Mouse (Mus musculus) cerebellum, adult 9-11 months (tissue): ENCODE results near the gene Gp9.

Experiments used
- DNase-seq: peaks from one replicate; pipeline ENCODE4 v3.0.0; 2022

Gene Gp9

DNA sequence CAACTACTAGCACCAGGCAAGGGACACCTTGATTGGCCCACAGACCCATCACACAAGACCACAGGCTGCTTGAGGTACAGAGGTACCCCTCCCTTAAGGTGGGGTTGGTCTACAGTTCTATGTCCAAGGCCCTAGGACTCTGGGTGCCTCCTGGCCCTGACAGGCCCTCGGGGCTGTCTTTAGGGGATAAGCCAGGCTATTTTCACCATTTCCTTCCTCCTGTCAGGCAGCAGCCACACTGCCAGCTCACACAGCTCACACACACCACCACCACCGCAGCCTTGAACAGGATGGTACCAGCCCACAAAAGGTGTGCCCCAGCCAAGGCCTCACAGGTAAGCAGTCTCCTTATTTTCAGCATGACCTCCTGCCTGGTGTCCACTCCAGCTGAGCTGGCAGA is at the start of gene Gp9:
Gp9 (plus strand) TSS at position 231 of the 400 bp plus-strand sequence.
- DNase-seq, result no peak

DNA sequence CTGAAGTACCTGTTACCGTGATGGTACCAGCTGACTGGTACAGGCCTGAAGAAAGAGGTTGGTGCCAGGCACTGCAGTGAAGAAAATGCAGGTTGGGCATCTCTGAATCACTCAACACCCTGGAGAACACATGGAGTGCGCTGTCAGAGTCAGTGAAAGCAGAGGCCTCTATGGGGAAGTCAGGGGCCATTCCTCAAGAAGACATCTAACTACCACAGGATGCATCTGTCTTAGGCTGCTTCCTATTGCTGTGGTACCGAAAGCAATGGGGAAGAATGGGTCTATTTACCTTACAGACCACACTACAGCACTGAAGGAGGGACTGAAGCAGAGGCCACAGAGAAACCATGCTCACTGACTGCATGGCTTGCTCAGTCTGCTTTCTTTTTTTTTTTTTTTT is 49.8 kb upstream of the Gp9 start:
- no peak for DNase-seq

DNA sequence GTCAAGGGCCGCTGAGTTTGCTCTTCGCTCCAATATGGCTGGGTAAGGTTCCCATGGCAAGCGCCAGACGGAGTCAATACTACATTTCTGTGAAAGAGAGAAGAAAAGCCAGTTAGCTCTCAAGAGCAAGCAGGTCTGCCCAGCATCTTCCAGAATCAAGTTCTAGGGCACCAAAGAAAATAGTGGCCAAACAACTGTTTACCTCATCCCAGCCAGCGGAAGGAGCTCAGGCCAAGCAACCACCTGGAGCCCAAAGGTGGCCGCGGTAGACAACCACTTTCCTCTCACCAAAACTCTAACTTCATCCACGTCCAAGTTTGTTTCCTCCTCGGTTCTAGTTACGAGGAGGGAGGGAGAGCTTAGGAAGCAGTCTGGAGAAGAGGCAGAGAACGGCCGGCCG is 47.7 kb upstream of the Gp9 start:
- no peak for DNase-seq

DNA sequence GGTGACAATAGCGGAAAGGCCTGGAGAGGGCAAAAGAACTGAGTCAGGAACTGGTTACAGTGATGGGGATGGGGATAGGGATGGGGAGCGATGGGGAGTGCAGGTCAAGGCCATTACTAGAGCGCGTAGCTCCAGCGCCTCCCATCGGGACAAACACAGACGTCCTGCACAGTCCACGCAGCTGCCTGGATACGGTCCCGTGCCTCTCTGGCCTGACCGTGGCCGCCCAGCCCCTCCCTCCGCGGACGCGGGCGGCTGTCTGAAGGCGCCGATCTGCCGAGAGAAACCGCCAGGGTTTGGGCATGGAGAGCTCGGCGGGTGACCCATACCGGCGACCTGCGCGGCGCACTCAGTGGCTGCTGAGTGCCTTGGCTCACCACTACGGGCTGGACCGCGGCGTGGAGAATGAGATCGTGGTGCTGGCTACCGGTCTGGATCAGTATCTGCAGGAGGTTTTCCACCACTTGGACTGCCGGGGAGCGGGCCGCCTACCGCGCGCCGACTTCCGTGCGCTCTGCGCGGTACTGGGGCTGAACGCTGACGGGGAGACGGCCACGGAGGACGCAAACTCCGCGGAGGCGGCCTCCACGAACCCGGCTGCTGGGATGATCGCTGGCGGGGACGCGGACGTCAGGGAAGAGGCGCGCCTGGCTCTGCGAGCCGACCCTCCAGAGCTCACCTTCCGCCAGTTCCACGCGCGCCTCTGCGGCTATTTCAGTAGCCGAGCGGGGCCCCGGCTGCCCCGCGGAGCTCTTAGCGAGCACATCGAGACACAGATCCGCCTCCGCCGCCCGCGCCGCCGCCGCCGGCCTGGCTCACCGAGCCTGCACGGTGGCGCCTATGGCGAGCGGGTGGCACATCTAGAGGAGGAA is 47.0 kb upstream of the Gp9 start, which contains the start of gene Efcc1:
Efcc1 (plus strand) TSS at position 279 of the 872 bp plus-strand sequence.
- DNase-seq, result no peak

DNA sequence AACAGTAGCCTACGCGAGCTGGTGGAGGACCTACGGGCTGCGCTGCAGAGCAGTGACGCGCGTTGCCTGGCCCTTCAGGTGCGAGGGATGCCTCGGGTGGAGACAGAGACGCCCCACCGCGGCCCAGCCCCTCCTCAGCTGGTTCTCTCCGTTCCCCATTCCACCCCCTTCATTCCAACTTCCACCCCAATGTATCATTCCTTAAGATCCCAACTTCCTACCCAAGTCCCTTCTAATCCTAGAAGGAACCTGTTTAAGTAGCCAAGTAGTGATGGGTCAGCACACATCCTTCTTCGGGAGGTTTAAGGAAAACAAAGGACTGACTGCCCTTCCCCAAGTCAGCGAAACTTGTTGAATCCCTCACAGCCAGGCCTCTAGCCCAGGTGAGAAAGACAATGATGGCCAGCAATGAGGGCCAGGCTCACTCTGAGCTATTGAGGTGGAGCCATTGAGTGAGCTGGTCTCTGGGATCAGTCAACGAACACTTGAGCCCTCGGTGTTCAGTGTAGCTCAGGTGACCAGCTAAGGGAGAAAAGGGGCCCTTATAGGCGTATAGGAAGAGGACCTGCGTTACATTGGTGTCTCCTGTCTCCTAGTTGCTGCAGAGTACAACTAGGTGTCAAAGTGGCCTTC is 46.3 kb upstream of the Gp9 start:
- no peak for DNase-seq

DNA sequence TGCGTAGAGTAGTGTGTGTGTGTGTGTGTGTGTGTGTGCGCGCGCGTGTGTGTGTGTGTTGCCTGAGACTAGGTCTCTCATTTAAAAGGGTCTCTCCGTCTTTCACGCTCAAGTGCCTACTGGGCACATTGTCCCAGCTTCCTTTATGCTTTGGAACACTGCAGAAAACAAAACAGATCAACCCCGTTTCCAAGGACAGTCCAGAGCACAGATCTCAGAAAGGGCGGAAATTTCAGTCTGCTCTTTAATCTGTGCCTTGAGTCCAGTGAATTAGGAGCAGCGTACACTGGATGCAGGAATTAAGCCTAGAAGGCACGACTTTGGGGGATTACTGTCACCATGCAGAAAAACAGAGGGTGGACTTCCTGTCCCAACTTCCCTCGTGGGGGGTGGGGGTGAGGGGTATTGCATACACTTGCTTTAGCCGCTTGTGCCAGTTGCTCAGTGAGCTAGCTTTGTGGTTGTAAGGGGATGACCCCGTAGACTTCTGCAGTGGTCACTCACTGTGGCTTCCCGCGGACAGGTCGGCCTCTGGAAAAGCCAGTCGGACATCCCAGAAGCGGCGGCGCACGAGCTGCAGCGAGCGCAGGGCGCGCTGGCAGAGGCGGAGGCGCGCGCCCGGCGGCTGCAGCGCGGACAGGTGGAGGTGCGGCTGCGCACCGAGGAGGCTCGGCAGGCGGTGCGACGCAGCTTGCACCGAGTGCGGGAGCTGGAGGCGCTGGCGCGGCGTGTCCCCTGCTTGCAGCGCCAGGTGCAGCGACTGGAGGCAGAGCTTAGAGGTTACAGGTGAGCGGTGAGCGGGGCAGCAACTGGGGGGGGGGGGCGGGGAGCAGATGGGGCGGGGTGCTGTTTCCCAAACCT is 45.5 kb upstream of the Gp9 start:
- no peak for DNase-seq

DNA sequence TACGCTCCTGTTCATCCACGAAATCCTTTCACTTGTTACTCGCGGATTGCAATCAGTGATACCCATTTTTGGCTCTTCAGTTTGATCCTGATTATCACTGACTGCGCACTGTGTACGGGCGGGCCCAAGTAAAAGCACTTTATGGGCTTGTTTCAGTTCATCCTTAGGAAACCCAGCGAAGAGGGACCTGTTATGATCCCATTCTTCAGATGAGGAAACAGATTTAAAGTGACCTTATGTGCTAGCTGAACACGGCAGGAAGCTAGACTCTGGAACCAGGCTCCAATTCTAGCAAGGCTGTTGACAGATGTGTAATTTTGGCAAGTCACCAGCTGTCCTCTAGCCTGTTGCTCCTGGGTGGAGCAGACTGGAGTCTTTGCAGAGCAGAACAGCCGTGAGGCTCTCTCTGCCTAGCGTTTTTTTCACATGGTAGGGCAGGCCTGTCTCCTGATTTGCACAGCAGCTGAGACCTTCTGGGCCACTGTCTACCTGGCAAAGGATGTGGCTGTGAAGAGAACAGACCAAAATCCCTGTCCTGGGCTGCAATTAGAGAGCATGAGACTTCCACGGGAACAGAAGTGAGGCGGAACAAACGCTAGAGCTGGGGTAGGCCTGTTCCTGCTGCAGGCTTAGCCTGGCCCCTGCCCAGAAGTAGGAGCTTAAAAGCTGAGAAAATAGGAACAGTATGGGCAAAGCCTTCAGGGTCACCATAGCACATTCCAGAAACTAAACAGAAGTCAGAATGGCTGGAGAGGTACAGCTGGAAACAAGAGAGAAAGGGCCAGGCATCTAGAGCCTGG is 44.5 kb upstream of the Gp9 start:
- no peak for DNase-seq

DNA sequence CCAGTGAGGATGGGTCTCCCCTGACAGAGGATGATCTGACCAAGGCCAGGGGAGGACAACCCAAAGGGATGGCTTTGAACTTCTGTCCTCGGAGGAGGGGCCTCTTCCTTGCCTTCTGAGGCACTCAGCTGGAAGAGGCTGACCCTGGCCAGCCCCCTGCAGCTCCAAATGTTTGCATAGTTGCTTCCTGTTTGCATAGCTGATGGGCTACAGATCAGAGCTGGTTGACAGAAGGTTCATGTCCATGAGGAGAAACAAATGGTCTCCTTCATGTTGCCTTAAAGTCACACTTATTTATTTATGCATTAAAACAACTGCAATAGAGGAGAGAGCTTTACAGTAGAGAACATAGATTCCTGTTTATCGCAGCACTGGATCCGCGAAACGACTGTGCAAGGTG is 43.7 kb upstream of the Gp9 start:
- no peak for DNase-seq

DNA sequence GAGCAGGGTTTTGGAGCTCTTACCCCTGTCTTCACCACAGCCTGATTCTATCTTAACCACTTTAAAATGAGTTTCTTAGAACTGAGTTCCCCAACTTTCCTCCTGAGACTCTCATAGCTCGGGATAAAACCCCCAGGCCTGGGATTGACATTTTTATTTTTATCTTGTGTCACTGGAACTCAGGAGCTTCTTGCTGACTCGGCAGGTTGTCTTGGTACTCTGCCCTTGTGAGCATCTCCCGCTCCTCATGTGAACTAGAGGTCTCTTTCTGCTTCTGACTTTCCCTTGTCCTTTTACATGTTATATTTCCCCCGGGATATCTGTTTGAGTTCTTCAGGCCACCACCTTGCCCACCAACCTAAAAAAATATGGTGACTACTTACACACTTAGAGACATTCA is 40.9 kb upstream of the Gp9 start:
- no peak for DNase-seq

DNA sequence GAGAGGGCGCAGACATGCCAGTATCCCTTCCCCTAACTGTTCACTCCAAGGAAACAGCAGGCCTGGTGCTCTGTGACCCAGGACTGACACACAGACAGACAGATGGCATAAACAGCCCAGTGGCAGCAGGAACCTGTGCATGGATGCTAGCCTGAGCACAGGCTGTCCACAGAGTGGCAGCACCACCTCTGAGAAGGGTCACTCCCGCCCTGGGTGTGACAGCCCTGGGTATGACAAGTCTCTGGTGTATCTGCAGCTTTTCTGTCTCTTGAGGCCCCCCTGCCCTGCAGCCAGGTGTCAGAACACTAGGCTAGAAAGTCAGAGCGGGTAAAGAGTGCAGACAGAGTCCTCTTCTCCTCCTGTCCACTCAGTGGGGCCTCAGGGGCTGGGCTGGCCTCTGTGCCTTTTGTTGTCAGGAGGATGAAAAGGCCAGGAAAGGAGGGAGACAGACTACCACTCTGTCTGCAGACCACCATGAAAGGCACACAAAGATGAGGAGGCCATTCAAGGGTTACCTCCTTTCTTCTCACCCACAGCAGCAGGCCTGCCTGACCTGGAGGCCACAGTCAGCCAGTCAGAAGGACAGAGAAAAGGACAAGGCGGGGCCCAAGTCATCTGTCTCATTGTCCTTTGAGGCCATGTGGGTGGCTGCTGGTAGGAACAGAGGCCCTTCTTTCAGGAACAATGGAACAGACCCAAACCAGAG is 39.8 kb upstream of the Gp9 start:
- no peak for DNase-seq

DNA sequence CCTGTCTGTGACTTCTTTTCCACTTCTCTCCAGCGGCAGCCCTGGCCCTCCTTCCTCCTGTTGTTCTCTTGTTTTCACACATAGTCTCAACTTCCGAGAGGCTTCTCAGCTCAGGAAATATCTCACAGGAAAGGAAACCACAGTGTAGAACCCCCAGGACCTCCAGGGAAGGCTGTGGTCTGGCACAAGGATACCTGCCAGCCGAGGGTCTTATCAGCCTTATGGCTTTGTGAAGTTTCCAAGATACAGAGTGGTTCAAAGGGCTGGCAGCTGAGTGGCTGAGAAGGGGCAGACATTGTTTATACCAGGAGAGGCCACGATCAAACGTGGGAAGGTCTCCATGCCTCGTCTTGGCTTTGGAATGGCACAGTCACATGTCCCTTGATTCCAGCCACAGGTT is 38.0 kb upstream of the Gp9 start:
- no peak for DNase-seq

DNA sequence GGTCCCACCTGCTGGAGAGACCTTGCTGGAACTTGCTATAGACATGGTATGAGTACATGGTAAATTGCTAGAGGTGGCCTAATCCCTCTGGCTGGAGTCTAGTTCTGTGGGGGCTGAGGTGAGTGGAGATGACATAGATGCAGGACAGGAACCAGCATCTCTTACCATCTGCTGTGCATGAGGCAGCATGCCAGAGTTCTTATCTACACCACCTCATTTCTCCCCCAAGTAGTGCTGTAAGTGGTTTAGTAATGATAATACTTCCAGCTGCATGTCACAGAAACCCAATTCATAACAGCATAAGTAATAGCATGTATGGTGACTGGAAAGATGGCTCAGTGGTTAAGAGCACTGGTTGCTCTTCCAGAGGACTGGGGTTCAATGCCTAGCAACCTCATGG is 37.4 kb upstream of the Gp9 start:
- DNase-seq, result no peak

DNA sequence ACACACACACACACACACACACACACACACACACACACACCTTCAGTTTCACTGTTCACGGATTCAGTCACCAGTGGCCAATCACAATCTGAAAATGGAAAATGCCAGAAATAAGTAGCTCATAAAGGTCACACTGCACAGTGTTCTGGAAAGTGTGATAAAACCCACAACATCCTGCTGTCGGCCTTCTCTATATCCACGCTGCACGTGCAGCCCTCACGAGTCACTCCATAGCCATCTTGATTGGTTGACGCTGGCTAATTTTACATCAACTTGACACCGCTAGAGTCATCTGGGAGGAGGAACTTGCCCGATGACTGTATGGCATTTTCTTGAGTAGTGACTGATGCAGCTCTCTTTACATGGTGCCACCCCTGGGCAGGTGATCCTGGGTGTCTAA is 35.9 kb upstream of the Gp9 start:
- DNase-seq, result no peak

DNA sequence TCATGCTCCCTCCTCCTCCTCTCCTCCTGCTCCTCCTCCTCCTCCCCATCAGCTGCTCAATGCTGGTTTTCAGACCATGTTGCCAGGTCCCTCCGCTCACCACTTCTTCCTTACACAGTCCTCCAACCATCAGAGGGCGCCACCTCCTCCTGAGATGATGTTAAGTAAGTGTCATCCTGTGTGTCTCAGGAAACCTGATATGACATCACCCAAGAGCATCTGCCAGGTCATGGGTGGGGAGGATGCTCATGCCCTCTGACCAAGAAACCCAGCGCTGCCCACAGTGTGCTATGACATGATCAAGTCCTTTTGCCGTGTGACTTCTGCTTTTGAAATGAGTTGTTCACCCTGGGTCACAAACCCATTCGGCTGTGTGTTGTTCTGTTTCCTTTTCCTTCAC is 35.1 kb upstream of the Gp9 start:
- no peak for DNase-seq

DNA sequence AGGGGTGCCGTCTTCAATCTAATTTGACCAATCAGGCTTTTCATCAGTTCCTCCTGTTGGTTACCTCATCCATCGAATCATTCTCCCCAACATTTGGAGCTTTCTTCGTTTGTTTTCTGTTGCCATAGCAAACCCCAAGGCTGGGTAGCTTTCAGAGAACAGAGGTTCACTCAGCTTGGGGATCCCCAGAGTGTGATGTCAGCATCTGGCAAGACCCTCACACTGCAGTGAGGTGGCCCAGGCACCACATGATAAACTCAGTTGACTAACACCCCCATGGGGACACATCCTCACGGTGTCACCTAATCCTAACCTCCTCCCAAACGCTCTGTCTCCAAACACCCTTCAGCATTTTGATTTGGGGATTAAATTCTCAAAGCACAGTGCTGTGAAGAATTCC is 34.6 kb upstream of the Gp9 start:
- DNase-seq, result no peak

DNA sequence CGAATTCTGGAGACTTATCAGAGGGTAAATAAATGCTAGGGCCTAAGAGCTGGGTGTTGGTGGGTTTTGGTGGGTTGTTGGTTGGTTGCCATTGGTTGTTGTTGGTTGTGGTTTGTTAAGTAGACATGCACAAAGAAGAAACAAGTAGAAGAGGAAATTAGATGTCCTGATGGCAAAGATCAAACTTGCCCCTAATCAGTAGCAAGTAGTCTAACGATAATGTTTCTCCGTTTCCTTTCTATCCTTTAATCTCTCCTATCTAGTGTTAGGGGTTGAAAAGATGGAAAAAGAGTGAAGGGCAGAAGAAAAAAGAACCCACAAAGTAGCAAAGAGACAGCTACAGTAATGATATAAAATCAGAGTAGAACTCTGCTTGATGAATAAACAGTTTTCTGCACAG is 33.2 kb upstream of the Gp9 start:
- no peak for DNase-seq

DNA sequence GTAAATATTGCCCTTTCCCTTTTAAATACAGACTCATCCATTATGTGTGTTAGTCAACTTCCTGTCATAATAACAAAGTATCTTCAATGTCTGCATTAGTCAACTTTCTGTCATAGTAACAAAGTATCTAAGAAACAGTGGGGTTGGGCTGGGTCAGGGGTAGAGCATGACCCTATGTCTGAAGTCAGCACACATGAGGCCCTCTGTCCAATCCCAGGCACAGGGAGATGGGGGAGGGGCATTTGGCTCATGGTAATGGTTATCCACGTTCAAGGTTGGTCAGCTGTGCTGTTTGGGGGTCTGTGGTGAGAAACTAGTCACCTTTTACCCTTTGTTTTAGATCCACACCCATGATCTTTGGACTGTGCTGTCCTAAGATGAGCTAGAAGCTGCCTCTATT is 32.6 kb upstream of the Gp9 start:
- no peak for DNase-seq

DNA sequence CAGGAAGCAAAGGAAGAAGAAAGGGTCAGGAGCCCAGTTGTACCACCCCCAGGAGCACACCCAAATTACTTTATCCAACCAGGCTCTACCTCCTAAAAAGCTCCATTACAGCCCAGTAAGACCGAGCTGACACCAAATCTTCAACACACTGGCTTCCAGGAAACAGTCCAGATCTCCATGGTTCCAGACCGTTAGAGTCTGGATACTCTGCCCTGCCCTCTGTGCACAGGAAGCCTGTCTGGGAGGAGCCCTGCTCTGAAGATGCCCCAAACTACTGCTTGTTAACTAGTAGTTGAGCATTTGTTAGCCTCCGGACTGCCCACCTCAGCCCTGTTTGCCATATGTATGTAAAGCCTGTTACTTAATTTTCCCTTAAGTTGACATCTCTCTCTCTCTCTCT is 31.8 kb upstream of the Gp9 start:
- no peak for DNase-seq

DNA sequence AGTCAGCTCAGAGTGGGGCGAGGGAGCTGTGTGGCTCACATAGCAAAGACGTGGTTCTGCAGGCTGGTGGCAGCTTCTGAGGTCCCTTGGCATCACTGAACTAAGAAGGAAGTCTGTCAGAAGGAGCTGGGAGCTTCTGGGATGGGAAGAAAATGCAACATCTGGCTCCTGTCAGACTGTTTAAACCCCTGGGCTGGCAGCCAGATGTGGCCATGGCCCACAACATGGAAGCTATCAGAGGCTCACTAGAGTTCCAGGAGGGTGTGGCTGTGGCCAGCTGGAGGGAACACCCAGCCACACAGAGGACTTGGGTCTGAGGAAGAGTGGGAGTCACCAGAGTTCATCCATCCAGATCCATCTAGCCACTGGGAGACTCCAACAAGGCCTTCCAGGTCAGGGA is 31.0 kb upstream of the Gp9 start:
- no peak for DNase-seq

DNA sequence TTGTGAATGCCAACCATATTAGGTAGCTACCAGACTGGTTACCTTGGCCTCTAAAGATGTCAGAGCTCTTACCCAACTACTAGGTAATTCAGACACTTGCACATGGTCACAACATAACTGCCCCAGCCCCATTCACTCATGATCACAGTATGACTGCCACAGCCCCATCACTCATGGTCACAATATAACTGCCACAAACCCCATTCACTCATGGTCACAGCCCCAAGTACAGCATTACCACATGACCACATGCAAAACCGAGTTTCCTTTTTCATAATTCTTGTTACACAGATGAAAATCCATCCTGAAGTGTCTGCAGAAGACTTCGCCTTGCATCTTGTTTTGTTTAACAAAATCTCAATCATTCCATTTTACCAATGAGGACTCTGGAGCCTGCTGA is 29.8 kb upstream of the Gp9 start:
- no peak for DNase-seq

DNA sequence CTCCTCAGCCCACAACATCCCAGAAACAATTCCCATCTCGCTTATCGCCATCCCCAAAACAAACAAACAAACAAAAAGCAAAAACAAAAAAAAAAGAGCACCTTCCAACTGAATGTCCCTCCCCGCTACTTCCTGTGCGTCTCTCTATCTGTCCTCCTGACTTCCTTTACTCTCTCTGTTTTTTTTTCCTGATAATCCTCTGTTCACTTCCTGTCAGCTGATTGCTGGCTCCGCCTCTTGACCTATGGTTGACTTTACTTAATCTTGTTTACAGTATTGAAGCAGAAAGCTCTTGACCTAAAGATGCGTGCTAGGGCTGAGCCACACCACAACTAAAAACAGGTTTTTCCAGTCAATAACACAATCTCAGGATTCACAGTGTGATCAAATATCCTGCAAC is 29.3 kb upstream of the Gp9 start:
- no peak for DNase-seq
